Mouse (Mus musculus): ENCODE results near the gene Slc51b. TPM values are rescaled to one million over a fixed set of nuclear protein-coding genes. Genes with fewer than 3 reads are reported as not detected.

The Slc51b gene
- total RNA-seq, 2 experiments from 2014 or later = not detected

DNA sequence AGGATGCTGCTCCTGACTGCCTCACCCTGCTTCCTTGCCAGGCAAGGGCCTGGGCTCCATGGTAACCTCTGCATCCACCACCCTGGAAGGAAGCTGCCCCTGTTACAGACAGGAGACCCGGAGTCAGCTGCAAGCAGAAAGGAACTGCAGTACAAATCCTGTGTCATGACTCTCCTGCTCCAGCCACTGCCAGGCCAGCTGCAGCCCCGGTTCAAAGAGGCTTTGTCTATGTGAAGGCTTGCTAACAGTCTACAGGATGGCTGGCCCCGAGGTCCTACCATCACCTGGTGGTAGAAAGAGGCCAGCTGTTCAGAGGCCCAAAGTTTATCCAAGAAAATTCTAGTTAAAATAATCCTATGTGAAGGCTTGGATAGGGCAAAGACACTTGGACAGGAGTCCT lies 11.4 kb downstream of the Slc51b start:
- no peak for ATAC-seq (replicated peaks; ENCODE audit: poor library complexity, severe bottlenecking)

DNA sequence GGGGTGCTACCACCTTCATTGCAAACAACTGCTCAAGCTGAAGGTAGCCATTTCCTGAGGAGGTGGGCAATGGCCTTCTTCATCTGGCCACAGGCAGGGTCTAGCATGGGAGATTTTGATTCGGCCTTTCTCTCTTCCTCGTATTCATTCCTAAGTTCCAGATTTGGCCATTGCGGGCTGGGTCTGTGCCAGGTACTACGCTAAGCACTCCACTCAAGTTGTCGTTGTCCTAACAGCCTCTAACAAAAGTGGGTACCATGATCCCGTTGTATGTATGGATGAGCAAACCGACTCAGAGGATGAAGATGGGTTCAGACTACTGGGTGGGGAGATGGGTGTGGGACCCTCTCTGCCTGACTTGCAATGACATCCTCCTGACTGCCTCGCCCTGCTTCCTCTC lies 12.4 kb downstream of the Slc51b start:
- no peak for ATAC-seq (replicated peaks; ENCODE audit: poor library complexity, severe bottlenecking)

DNA sequence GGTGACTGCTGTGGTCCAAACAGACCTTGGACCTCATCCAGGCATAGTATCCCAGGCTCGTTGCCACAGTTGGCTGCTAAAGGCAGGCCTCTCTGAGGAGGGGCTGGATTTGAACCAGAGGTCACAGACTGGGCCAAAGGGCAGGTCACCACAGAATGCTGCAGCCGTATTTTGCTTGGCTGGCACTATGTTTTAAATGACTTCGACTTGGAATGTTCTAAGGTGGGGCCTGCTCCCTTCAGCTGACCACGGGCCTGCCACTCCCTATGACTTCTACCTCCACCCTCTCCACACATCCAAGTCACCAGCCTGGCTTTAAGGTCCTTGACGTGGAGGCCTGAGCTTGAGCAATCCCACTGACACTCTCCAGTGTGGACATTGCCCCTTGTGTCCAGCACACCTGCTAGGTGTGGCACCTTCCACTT lies 13.9 kb downstream of the Slc51b start:
- ATAC-seq (replicated peaks; ENCODE audit: poor library complexity, severe bottlenecking) = no peak

DNA sequence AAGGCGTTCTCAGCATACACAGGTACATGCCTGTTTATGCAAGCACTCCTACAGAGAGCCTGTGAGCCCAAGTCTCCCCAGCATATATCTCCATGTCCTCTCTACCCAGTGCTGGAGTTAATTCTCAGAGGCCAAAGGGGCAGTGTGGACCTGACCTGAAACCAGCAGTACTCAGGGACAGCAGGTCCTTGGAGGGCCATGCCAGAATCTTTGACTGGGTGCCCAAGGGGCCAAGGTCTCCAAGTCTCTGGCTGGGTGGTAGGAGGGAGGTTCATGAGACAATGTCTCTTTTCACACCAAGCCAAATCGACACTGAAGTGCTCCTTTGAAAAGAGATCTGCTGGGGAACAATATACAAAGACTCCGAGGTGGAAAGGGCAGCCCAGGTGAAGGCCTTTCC lies 14.9 kb downstream of the Slc51b start:
- ATAC-seq (replicated peaks; ENCODE audit: poor library complexity, severe bottlenecking) = no peak

DNA sequence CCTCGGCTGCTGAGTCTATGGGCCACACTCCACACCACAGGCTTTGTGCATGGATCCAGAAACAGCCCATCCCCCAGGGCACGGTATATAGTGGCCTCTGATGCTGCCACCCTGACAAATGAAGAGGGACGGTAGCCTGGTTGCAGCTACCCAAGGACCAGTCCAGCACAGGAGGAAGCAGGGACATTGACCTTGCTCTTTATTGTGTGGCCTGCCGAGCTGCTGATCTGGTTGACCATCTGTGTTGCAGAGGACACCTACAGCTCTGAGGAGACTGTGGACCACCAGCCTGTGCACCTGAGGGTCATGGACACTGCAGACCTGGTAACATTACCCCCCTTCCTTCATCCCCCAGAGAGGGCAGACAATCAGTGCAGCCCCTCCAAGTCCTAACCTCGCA lies 15.4 kb downstream of the Slc51b start:
- no peak for ATAC-seq (replicated peaks; ENCODE audit: poor library complexity, severe bottlenecking)

DNA sequence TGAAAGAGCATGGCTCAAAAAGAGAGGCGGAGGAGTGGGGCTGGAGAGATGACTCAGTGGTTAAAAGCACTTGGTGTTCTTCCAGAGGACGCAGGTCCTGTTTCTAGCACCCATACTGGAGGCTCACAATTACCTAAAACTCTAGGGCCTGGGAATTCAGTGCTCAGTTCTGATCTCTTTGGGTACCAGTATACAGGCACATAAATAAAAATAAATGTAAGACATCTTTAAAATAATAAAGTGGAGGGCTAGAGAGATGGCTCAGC lies 17.6 kb downstream of the Slc51b start:
- no peak for ATAC-seq (replicated peaks; ENCODE audit: poor library complexity, severe bottlenecking)

DNA sequence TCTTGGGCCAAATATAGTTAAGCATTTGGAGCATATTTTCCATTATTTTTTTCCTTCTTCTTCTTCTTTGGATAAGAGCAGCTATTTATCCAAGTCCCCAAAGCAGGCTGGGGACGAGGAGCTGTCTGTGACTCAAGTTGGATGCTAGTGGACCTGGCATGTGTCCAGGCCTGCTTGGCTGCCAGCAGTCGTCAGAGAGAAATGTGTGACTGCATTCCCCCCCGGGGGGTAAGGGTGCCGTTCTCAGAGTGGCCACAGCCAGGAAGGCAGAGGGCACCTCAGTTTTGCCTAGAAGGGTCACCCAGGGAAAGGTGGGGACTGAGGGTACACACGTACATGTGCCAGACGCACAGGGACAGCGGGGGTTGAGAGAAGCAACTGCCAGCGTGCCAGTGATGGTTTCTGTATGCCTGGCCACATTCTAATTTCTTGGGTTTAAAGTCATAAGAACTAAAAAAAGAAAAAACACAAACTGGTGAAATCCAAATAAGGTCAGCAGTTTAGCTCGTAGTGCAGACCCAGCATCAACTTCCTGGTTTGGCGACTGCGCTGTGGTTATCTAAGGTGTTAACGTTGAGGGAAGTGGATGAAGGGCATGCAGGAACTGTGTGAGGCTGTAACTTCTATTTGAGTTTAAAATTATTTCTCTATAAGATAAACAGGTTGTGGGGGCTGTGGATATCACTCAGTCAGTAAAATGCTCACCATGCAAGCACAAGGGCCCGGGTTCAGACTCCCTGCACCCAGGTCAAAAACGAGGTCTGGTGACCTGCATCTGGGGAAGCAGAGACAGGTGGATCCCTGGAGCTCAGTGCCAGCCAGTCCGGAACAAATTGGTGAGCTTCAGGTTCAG lies 18.2 kb downstream of the Slc51b start:
- ATAC-seq (replicated peaks; ENCODE audit: poor library complexity, severe bottlenecking) = peak; percentile 62; the same call in 1 of the 2 replicates

DNA sequence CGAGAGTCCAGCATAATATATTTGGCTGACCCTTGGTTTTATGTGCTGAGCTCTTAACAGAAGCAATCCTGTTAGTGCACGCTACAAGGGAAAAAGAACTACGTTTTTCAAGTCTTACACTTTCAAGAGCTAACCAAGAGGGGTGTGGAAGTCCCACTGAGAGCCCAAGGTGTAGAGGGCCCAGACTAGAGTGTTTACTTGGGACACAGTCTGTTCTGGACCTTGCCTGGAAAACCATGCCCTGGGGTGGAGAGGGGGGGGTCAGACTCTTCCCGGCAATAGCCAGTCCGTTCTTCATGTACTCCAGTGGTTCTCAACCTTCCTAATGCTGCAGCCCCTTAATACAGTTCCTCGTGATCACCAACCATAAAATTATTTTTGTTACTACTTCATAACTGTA lies 22.8 kb downstream of the Slc51b start:
- no peak for ATAC-seq (replicated peaks; ENCODE audit: poor library complexity, severe bottlenecking)

DNA sequence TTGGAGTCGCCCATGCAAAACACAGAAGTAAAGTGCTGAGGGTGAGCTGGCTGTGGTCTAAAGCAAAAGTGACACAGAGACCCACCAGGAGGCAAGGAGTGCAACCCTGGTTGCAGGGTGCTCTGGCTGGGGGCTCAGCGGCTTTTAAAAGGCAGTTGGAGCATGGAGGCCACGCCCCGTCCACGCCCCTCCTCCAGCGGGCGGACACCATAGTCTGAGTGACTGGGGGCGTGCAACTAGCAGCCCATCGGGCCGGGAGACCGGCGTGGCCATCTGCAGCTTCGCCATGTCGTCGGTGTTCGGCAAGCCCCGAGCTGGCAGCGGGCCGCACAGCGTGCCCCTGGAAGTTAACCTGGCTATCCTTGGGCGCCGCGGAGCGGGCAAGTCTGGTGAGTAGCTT lies 24.5 kb downstream of the Slc51b start, which contains the start of gene Rasl12:
Gene Rasl12 (plus strand): TSS at position 228 of the 400 bp plus-strand sequence.
- ATAC-seq (replicated peaks; ENCODE audit: poor library complexity, severe bottlenecking) = peak; percentile 96

DNA sequence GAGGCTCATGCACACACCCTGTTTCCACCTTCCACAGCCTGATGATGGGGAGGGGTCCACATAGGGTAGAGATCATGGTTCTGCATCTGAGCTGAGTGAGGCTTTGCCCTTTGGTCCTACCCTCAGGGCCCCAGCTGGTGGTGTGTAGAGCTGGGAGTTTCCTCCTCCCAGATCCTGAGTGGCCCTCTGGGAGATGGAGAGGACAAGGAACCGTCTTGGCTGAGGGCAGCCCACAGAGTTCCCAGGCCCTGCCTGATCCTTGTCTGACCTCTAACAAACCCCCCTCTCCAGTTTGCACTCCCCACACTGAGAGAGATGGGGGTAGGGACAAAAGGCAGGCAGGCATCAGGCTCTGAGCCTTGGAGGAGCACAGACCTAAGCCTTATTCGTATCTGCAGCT lies 28.4 kb downstream of the Slc51b start:
- ATAC-seq (replicated peaks; ENCODE audit: poor library complexity, severe bottlenecking) = no peak

DNA sequence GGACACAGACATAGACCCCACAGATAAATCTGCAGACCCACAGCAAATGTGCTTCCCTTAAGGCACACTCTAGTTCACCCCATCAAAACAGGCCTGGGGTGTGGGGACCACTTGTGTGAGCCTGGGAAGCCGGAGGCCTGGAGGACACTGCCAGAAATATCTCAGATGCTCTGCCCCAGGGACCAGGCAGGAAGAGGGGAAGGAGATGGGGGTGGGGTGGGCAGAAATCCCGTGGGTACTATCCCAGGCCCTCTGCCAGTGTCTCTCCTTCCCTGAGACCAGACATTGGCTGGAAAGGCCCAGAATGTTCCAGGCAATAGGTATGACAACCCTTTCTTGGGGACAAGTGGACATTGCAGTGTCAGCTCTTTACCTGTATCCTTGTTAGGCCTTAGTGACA lies 29.1 kb downstream of the Slc51b start:
- no peak for ATAC-seq (replicated peaks; ENCODE audit: poor library complexity, severe bottlenecking)

DNA sequence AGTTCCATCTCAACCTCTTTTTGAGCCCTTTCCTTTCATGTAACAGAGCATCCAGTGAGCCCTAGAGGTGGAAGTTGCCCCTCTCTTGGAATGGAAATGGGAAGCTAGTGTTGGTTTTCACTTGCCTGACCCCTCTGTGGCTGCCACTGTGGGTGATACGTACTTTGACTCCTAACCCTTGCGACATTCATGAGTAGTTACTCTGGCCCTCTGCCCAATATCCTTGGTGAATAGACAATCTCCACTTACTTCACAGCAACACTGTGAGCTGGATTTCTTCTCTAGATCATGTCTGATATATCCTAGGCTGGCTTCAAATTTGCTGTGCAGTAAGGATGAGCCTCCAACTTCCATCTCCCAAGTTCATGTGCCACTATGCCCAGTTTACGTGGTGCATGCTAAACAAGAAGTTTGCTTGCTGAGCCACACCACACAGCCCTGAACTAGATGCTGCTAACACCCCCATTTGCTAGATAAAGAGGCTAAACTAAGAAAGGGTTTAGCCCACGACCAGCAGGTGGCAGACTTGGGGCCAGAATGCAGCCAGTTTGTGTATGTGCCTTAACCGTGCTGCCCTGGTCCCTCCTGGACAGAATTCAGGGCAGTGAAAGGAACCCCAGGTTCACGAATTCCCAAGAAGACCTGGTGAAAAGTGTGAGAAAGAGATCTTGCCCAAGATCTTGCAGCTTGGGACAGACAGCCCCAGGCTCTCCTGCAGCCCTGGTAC lies 30.0 kb downstream of the Slc51b start:
- ATAC-seq (replicated peaks; ENCODE audit: poor library complexity, severe bottlenecking) = peak; percentile 60

DNA sequence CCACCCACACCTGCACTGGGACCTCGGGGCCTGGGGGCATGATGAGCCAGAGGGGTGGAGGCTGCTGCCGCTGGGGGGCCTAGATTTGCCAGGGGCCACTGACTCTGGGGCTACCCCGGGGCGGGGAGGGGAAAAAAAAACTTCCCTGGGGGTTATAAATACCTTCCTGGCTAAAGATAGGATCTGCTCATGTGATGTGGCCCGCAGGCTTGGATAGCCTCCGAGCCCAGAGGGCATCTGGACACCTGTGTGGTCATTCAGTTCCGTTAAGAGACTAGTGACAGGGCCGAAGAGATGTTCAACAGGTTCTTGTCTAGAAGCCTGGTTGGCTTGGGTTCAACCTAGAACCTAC lies 31.2 kb downstream of the Slc51b start, which contains the start of gene Kbtbd13:
Gene Kbtbd13 (minus strand): TSS at position 40 of the 352 bp plus-strand sequence.
- ATAC-seq (replicated peaks; ENCODE audit: poor library complexity, severe bottlenecking) = no peak

DNA sequence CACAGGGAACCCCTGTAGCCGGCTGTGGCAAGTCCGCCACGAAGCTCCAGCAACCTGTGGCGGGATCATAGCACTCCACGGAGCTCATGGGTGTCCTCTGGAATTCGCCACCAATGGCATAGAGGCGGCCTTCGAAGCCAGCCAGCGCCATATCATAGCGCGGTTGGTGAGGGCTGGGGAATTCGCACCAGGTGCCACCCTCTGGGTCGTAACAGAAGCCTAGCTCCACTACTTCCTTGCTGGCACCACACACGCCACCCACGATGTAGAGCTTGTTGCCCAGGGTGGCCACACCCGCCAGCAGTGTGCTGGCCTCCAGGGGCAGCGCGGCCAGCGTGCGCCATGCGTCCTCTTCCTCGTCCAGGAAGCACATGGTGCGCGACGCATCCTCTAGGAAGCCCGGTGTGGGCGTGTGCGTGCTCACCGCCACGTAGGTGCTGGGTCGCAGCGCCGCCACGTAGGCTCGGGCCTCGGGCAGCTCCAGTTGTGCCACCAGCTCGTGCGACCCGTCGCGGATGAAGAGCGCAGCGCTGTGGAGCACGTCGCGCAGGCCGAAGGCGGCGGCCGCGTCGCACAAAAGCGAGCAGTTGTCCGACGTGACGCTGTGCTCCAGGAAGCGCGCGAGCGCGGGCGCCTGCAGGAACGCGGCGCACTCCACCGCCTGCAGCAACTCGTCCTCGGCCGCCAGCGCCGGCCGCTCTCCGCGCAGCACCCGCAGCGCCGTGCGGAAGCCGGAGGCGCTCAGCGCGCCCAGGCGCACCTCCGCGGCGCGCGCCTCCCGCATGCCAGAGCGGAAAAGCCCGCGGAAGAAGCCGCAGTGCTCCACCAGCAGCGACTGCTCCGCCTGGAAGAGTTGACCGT lies 31.8 kb downstream of the Slc51b start:
- peak; percentile 68 for ATAC-seq (replicated peaks; ENCODE audit: poor library complexity, severe bottlenecking)

DNA sequence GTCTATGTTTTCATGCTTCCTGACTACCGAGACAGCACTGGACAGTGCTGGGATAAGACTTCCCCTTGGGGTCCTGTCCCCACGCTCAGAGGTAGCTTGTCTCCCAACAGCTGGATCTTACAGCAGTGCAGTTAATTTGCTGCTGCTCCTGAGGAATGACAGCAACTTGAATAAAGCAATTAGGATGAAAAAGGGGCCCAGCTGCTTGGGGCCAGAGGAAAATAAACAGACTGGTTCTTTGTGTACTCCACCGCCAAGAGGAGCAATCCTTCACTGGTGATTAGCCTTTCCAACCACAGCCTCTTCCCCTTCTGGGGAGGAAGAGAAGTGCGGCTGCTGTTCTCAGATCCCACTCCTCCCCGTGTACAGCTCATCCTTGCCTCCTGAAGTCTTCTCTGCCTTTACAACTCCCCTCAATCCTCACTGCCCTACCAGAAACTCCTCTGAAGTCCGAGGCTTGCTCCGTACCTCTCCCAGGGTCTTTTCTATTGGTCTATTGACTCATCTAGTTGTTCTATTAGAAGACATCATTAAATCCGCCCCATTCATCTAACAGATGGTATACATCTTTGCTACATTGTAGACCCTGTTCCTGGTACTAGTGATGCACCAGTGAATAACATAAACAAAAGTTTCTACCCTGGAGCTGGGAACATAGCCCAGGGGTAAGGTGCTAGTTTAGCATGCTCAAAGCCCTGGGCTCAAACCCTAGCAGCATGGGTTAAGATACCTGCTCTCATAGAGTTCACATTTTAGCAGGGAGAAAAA lies 36.2 kb downstream of the Slc51b start:
- ATAC-seq (replicated peaks; ENCODE audit: poor library complexity, severe bottlenecking) = no peak

DNA sequence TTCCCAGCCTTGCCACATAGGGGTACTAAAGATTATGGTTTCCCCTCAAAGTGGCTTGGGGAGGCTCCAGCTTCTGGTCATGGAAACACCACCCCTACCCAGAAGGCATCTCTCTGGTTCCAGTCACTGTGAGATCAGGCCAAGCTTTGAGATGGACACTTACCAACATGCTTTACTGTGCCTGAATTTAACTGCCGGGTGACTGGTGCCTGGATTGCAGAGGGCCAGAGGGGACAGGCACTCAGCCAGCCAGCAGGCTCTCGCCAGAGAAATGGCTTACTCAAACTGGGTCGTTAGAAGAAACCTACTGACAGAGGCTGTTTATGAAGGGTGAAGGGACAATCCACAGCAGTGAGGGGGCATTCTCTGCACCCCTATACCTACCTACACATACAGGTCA lies 38.5 kb downstream of the Slc51b start:
- no peak for ATAC-seq (replicated peaks; ENCODE audit: poor library complexity, severe bottlenecking)

DNA sequence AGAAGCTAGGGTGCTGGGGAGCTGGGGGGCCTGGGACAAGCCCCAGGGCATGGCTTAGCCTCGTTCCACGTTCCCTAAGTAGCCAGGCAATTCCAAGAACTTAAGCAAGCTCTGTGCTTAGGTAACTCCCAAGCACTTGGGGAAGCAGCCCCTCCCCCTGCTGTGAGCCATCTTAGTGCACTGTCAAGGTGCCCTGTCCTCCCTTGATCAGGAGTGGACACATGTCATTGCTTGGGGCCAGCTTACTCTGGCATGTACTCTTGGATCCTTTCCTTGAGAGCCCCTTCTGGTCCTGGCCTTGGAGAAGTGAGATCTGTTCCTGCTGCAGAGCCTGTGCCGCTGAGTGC lies 40.0 kb downstream of the Slc51b start:
- no peak for ATAC-seq (replicated peaks; ENCODE audit: poor library complexity, severe bottlenecking)

DNA sequence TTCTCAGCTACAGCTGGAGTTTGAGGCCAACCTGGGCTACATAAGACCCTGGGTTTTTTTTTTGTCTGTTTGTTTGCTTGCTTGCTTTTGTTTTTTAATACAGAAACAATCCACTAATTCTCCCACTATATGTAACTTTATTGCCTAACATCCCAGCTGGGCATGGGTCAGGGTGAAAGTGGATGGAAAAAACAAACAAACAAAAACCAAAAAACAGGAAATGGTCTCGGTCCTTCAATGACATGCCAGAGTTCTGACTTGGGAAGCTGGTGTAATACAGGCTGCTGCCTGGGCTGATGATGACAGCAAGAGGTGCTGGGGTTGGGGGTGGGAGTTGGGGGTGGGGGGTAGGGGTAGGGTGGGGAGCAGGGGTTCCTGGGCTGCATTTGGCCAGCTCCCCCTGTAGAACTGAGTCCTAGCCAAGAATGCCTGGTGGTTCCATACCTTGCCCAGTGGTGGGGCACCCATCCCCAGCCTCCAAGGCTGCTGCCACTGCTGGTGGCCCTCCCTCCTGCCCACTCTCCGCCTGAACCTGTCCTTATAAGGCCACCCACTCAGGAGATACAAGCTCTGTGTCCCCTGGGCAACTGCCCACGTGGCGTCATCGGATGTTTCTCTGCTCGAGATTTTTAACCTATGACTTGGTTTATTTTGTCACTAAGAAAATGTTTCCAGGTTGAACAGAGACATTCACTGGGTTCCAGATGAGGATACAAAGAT lies 40.6 kb downstream of the Slc51b start:
- no peak for ATAC-seq (replicated peaks; ENCODE audit: poor library complexity, severe bottlenecking)

DNA sequence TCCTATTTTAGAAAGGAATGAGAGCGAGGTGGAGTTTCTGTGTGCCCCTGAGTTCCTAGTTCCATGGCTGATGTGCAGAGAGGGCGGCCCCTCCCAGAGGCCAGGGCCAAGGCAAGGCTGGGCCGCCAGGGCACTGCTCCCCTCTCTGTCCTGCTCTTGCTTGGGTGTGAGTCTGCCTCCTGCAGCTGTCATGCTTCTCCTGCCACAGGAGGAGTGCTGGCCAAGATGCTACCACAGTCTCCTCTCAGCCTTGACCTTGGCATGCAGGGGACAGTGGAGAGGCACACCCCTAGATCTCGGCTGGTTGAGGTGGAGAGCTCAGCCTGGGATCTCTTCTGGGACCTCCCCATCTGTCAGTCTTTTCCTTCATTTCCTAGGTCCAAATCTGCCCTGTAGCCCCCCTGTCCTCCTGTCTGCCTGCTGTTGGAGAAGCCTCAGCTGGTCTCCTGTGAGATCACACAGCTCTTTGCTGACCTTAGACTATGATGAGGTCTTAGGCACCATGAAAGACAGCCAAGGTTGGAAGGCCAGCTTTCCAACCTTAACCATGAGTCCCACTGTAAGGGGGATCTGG lies 41.7 kb downstream of the Slc51b start:
- ATAC-seq (replicated peaks; ENCODE audit: poor library complexity, severe bottlenecking) = no peak

Data from granulocyte monocyte progenitor cell, adult 5-6 weeks (primary cell).